Mouse (Mus musculus) liver, embryonic 15.5 days (tissue): ENCODE results near the gene Magi1. TPM values are rescaled to one million over a fixed set of nuclear protein-coding genes. Genes with fewer than 3 reads are reported as not detected.

Source experiments
- ATAC-seq: fragments of 200-750 bp; cut with Nextera tagmentation; 2 replicates; pipeline ENCODE4 v1.8.0; 2017; ENCODE audit warnings: moderate number of reproducible peaks, mild to moderate bottlenecking, moderate library complexity; ENCODE audit not compliant: insufficient read depth
- H3K27ac ChIP-seq: fragments of 300-500 bp; sonication (generic); replicated peaks from 2 replicates; pipeline ENCODE4 v1.5.1; 2015; ENCODE audit warnings: mild to moderate bottlenecking, inconsistent platforms
- H3K27me3 ChIP-seq: fragments of 300-500 bp; sonication (generic); 2 replicates; pipeline ENCODE4 v1.6.1; 2015; ENCODE audit warnings: mild to moderate bottlenecking, inconsistent platforms
- H3K36me3 ChIP-seq: fragments of 300-500 bp; sonication (generic); replicated peaks from 2 replicates; pipeline ENCODE4 v1.6.1; 2015; ENCODE audit warnings: moderate library complexity, mild to moderate bottlenecking, inconsistent platforms
- H3K4me1 ChIP-seq: fragments of 300-500 bp; sonication (generic); replicated peaks from 2 replicates; pipeline ENCODE4 v1.6.1; 2015; ENCODE audit warnings: inconsistent platforms
- H3K4me2 ChIP-seq: fragments of 300-500 bp; sonication (generic); 2 replicates; pipeline ENCODE4 v1.6.1; 2015; ENCODE audit warnings: moderate library complexity, mild to moderate bottlenecking, inconsistent platforms
- H3K4me3 ChIP-seq: fragments of 300-500 bp; sonication (generic); replicated peaks from 2 replicates; pipeline ENCODE4 v1.5.1; 2015; ENCODE audit warnings: mild to moderate bottlenecking, inconsistent platforms
- H3K9ac ChIP-seq: fragments of 300-500 bp; sonication (generic); 2 replicates; pipeline ENCODE4 v1.6.1; 2015; ENCODE audit warnings: moderate library complexity, mild to moderate bottlenecking, inconsistent platforms
- H3K9me3 ChIP-seq: fragments of 300-500 bp; sonication (generic); replicated peaks from 2 replicates; pipeline ENCODE4 v1.6.1; 2016; ENCODE audit warnings: inconsistent platforms
- WGBS: fragments of 180-500 bp; shearing (Covaris S2); methylation state at CpG from one replicate; pipeline ENCODE4 v1.1.7; 2015; ENCODE audit warnings: mixed read lengths; ENCODE audit not compliant: insufficient replicate concordance; 5-methylcytosine and 5-hydroxymethylcytosine counted together
- polyA plus RNA-seq: library from polyadenylated mRNA; unstranded; fragments of >200 nt; fragmentation: Nextera tagmentation; extraction: Ambion mirVana; gene quantifications from 2 replicates; pipeline ENCODE4 v1.2.1, GENCODE M21; 2015

Magi1 gene
- polyA plus RNA-seq, 1 experiment from 2014 or later: 1.1 TPM

DNA sequence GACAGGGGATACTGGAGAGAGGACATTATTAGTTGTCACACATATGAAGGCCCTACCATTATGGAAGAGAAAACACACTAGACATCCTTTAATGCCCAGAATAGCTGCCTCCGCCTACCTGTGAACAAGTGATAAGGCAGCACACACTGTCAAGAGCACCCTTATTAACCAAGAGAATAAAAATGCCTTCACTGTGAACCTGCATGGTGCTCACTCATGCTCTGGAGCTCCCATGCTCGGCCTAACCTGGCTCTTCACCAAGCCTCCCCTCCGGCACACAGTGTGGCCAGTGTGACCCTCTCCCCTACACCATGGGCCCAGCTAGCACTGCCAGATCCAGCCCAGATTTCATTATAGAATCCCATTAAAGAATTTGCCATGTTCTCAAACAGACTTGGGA, 206.7 kb downstream of the Magi1 start:
- H3K27ac ChIP-seq: no peak overlapping the region
- no peaks in the 10 kb centered on the region for H3K9me3 ChIP-seq
- 65% methylated on average over 3 of the region's 3 CpGs for WGBS
- ATAC-seq: no peak
- no peak overlapping the region for H3K9ac ChIP-seq
- H3K4me1 ChIP-seq: no peaks in the 10 kb centered on the region
- H3K4me2 ChIP-seq: no peak overlapping the region
- H3K36me3 ChIP-seq: no peaks in the 10 kb centered on the region
- no peak overlapping the region for H3K4me3 ChIP-seq
- H3K27me3 ChIP-seq: no peaks in the 10 kb centered on the region

DNA sequence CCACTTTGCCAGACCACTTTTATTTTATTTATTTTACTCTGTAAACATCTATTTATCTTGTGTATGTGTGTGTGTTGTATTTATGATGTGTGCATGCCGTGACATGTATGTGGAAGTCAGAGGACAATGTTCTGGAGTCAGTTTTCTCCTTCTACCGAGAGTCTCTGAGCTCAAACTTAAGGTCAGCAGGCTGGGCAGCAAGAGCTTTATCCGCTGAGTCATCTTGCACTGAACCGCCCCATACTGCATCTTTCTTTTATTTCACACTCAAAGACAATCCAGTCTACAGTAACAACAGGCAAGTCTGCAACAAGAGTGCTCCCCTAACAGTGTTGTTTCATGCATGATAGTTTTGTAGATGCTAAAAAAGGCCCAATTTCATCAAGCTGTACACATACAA, 207.7 kb downstream of the Magi1 start:
- Histone ChIP-seq H3K4me3 (no peak overlapping the region), H3K4me2 (no peak overlapping the region), H3K36me3 (no peaks in the 10 kb centered on the region), H3K27ac (no peak overlapping the region), H3K9ac (no peak overlapping the region), H3K27me3 (no peaks in the 10 kb centered on the region), H3K4me1 (no peaks in the 10 kb centered on the region), H3K9me3 (no peaks in the 10 kb centered on the region)
- WGBS: 64% methylated on average over 4 of the region's 4 CpGs
- ATAC-seq: no peak

DNA sequence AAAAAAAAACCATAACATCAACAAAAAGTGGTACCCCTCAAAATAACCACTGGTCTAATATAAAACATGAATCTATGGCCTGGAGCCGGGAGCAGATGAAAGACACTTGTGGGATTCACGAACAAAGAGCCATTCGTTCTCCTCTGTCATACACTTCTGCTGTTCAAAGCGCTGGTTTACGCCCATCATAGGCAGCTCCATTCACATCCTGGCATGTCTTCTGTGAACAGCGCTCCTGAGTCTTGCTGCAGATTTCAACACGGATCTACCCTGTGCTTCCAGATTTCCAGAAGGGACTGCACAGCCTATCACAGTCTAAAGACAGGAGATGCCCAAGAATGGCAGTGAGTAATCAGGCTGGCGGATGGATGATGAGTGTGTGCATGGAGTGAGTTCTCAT, 208.5 kb downstream of the Magi1 start:
- no peak overlapping the region for H3K9ac ChIP-seq
- H3K4me1 ChIP-seq: no peaks in the 10 kb centered on the region
- no peak overlapping the region for H3K4me2 ChIP-seq
- H3K4me3 ChIP-seq: no peak overlapping the region
- no peaks in the 10 kb centered on the region for H3K9me3 ChIP-seq
- H3K27ac ChIP-seq: no peak overlapping the region
- WGBS: 59% methylated on average over 8 of the region's 8 CpGs
- no peaks in the 10 kb centered on the region for H3K27me3 ChIP-seq
- no peak for ATAC-seq
- H3K36me3 ChIP-seq: no peaks in the 10 kb centered on the region

DNA sequence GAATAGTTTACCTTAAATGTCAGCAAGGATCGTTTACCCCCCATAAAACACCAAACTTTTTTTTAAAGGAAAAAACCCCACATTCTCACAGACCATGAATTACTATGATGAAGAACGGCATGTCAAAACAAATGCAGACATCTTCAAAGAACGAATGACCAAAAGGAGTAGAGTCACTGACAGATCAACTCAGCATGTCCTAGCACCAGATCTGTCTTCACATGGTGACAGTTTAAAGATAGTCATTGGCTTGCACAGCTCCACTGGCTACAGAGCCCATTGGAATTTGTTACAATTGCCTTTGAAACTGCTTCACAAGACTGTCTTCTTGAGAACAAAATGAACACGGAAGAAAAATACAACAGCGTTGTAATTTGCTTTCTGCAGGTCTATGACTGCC, 212.0 kb downstream of the Magi1 start:
- Histone ChIP-seq H3K36me3 (no peaks in the 10 kb centered on the region), H3K9me3 (no peaks in the 10 kb centered on the region), H3K27me3 (no peaks in the 10 kb centered on the region), H3K27ac (no peak overlapping the region), H3K9ac (no peak overlapping the region), H3K4me1 (no peaks in the 10 kb centered on the region; the same call in 1 of the 2 replicates), H3K4me3 (no peak overlapping the region), H3K4me2 (no peak overlapping the region)
- WGBS: 43% methylated on average over 5 of the region's 5 CpGs
- ATAC-seq: no peak

DNA sequence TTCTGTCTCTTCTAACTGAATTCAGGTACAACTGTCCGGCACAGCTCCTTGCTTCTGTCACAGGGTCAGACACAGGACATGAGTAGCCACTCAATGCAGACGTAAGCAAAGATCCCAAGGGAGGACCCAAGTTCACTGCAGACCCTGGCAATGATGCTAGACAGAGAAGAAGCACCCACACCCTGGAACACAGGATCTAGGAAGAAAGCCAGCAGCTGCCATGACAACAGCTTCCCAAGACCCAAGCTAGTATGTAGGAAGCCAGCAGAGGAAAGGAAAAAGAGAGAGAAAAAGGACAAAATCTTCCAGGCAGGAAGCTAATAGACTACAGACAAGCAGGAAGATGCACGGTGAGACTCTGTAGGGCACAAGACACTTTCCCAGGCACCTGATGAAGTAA, 213.0 kb downstream of the Magi1 start:
- no peak for ATAC-seq
- no peak overlapping the region for H3K4me2 ChIP-seq
- H3K4me1 ChIP-seq: no peaks in the 10 kb centered on the region; the same call in 1 of the 2 replicates
- no peaks in the 10 kb centered on the region for H3K36me3 ChIP-seq
- no peak overlapping the region for H3K4me3 ChIP-seq
- WGBS: 44% methylated on average over 3 of the region's 3 CpGs
- no peak overlapping the region for H3K9ac ChIP-seq
- no peak overlapping the region for H3K27ac ChIP-seq
- H3K9me3 ChIP-seq: no peaks in the 10 kb centered on the region
- H3K27me3 ChIP-seq: no peaks in the 10 kb centered on the region

DNA sequence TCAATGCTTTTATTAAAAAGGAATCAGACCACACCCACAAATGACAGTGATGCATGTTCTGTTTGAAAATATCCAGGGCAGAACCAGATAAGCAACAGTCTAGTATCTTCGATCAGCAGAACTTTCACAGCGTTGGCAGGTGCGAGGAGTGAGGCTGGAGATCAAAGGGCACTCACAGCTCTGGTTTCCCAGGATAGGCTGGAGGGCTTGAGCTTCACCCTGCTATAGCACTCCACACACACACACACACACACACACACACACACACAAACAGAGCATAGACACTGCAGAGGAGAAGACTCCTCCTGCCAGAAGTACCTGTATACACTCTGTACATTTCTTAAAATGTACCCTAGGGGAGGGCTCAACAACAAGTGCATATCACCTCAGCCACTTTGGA, 214.3 kb downstream of the Magi1 start:
- Histone ChIP-seq H3K9ac (no peak overlapping the region), H3K9me3 (no peaks in the 10 kb centered on the region), H3K4me2 (no peak overlapping the region), H3K4me1 (peaks cover 5% of the 10 kb centered on the region; the same call in 1 of the 2 replicates), H3K27ac (no peak overlapping the region), H3K27me3 (no peaks in the 10 kb centered on the region), H3K36me3 (no peaks in the 10 kb centered on the region), H3K4me3 (no peak overlapping the region)
- ATAC-seq: no peak
- WGBS: 25% methylated on average over 3 of the region's 3 CpGs

DNA sequence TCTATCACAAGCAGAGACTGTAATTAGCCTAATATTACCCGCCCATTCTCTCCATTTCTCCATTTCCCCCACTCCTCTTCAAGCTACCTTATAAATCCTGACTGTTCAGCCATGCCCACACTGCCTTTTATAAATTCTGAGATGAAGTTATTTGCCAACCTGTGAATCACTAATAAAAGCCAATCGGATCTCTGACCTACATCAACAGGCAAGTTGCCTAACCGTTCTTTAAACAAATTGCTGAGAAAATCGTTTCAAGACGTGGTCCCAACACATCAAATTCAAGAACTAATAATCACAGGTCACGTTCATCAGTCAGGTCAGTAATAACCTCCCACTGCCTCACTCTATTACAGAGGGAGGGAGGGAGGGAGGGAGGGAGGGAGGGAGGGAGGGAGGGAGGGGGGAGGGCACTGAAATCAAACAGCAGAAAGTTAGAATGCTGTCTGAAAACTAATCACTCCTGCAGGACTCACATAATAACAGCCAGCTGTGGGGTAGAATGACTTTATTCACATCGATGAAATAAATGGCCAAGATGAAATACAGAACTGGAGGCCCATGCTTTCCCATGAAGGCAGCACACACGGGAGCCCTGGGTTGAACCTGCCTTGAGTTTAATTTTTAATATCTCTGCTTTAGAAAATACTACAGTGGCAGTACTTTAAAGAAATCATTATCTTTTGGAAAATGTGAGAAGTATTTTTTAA, 215.8 kb downstream of the Magi1 start:
- H3K27me3 ChIP-seq: no peaks in the 10 kb centered on the region
- H3K27ac ChIP-seq: no peak overlapping the region
- H3K4me3 ChIP-seq: no peak overlapping the region
- no peak overlapping the region for H3K9ac ChIP-seq
- no peak overlapping the region for H3K4me2 ChIP-seq
- no peaks in the 10 kb centered on the region for H3K36me3 ChIP-seq
- 53% methylated on average over 8 of the region's 8 CpGs for WGBS
- ATAC-seq: no peak
- H3K4me1 ChIP-seq: peaks cover 6% of the 10 kb centered on the region; the same call in 1 of the 2 replicates
- H3K9me3 ChIP-seq: no peaks in the 10 kb centered on the region

DNA sequence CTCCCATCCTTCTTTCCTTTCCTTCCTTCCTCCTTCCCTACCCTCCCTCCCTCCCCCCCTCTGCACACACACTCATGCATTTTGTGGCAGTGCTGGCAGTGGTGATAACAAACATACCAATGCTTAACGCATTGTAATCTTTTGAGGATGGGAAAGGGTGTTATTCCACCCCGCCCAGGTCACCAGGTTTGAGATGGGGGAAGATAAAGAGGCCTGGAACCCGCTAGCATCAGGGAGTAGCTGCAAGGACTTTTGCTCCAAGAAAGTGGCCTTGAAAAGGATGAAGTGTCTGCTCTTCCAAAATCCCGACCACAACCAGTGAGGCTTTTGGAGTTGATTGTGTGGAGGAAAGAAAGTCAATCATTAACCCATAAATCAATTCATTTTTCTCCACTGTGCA, 218.9 kb downstream of the Magi1 start:
- Histone ChIP-seq H3K27me3 (no peaks in the 10 kb centered on the region), H3K4me1 (peaks cover 6% of the 10 kb centered on the region; the same call in 1 of the 2 replicates), H3K4me3 (no peak overlapping the region), H3K27ac (no peak overlapping the region), H3K36me3 (no peaks in the 10 kb centered on the region), H3K4me2 (no peak overlapping the region), H3K9me3 (no peaks in the 10 kb centered on the region), H3K9ac (no peak overlapping the region)
- ATAC-seq: no peak
- 15% methylated on average over 4 of the region's 4 CpGs for WGBS

DNA sequence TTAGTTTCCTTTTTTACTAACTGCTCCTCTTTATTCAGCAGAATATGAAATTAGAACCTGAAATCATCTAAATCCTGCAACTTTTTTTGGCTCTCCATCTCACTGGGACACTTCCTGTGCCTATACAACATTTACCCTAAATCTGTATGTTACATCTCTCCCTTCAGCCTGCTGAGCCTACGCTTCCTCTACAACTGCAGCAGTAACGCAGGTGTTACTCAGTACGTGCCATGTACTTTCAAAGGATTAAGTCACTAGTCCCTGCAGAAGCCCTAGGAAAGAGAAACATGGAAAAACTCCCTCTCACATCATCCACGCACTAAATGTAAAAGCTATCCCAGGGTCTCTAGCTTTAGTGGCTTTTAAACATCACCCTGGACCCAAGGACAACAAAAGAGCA, 220.2 kb downstream of the Magi1 start:
- no peaks in the 10 kb centered on the region for H3K36me3 ChIP-seq
- H3K9ac ChIP-seq: no peak overlapping the region
- H3K4me1 ChIP-seq: peaks cover 6% of the 10 kb centered on the region; the same call in 1 of the 2 replicates
- no peak overlapping the region for H3K4me3 ChIP-seq
- ATAC-seq: no peak
- H3K27ac ChIP-seq: no peak overlapping the region
- whole genome bisulfite sequencing: 44% methylated on average over 4 of the region's 4 CpGs
- H3K27me3 ChIP-seq: no peaks in the 10 kb centered on the region
- no peak overlapping the region for H3K4me2 ChIP-seq
- no peaks in the 10 kb centered on the region for H3K9me3 ChIP-seq

DNA sequence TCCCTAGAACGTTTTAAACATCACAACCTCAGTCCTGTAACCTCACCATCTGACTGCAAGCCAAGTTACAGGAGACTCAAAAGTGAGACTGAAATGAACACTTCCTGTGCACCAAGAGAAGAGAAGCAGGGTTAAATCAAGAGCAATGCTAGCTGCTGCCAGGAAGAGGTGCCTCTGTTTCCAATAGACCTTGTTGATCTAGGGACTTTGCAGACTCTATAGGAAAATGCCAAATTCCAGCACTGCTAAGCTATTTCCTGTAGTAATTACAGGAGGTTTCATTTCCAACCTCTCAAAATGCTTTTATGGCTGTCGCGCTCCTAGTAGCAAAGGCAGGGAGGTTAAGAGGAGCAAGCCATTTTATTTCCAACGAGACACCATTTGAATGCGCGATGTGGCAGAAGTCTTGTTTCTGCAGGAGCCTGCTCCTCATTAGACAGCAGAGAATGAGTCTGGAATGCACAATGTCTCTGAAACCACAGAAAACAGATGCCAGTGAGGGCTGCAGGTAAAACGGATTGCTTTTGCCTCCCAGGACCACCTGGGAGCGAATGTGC, 222.2 kb downstream of the Magi1 start:
- Histone ChIP-seq H3K9ac (no peak overlapping the region), H3K36me3 (no peaks in the 10 kb centered on the region), H3K27me3 (no peaks in the 10 kb centered on the region), H3K27ac (no peak overlapping the region), H3K4me1 (peaks cover 6% of the 10 kb centered on the region; the same call in 1 of the 2 replicates), H3K9me3 (no peaks in the 10 kb centered on the region), H3K4me3 (no peak overlapping the region), H3K4me2 (no peak overlapping the region)
- ATAC-seq: no peak
- WGBS: 67% methylated on average over 8 of the region's 8 CpGs

DNA sequence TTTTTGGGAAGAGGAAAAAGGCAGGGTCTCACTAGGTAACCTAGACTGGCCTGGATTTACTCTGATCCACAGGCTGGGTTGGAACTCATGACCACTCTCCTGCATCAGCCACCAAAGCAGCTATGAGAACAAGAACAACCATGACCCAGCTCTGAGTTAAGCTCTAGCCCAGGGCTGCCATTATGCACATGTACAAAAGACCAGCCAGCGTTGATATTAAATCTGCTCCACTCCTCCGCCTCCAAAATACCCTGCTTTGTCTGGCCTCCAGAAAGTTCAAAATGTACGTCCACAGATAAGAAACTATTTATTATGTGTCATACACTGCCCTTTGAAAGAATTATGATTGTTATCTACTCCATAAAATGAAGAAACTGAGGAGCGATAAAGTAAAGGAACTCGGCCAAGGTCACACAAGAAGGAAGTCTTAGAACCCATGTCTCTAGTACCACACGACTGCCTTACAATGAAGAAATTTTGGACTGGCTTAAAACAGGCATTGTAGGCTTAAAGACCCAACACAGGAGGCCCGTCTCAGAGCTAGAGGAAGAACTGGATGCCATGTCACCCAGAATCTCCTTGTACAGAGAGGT, 223.0 kb downstream of the Magi1 start:
- no peak overlapping the region for H3K4me3 ChIP-seq
- no peaks in the 10 kb centered on the region for H3K9me3 ChIP-seq
- H3K9ac ChIP-seq: no peak overlapping the region
- no peak overlapping the region for H3K4me2 ChIP-seq
- no peak for ATAC-seq
- H3K36me3 ChIP-seq: no peaks in the 10 kb centered on the region
- no peaks in the 10 kb centered on the region for H3K27me3 ChIP-seq
- peaks cover 6% of the 10 kb centered on the region; the same call in 1 of the 2 replicates for H3K4me1 ChIP-seq
- H3K27ac ChIP-seq: no peak overlapping the region
- WGBS: 65% methylated on average over 7 of the region's 7 CpGs
